Mouse (Mus musculus) lung, adult 2 months (tissue): ENCODE results near the gene Vps8.

Source experiments
- CTCF ChIP-seq: fragments of 200-500 bp; IDR thresholded peaks from 2 replicates; pipeline ENCODE4 v1.5.1; 2011; ENCODE audit warnings: mild to moderate bottlenecking, low read length, control low read depth; ENCODE audit not compliant: insufficient read depth
- POLR2A ChIP-seq: fragments of 200-500 bp; IDR thresholded peaks from 2 replicates; pipeline ENCODE4 v1.6.1; 2011; ENCODE audit warnings: low read depth, mild to moderate bottlenecking, control low read depth, low read length, borderline replicate concordance; ENCODE audit errors: extremely low read depth

DNA sequence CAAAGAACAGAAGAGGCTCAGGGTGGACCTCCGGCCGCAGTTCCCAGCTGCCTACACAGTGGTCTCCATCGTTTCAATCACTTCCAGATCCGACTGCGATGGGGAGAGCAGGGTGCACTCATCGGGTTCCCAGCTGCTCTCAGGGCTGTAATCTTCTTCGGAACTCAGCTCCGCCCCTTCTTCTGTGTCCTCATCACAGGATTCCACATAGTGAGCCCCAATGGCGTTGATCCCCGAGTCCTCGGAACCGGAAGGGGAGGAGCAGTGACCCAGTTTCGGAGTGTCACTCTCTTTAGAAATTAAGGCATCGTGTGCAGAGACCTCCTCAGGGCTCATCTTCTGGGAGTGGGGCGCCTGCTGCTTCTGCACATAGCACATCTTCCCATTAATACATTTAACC is 230.2 kb downstream of the Vps8 start:
- TF ChIP-seq CTCF (no peak), POLR2A (no peak)
